Mouse (Mus musculus) MEL (cell line): ENCODE results near the gene Zdhhc17. TPM values are rescaled to one million over a fixed set of nuclear protein-coding genes. Genes with fewer than 3 reads are reported as not detected.

Experiments
- DNase-seq: peaks from one replicate; pipeline ENCODE4 v3.0.0; 2011; ENCODE audit warnings: low read depth, low spot score
- H3K27ac ChIP-seq: 2 replicates; pipeline ENCODE4 v1.5.1; 2012; ENCODE audit warnings: low read depth, mild to moderate bottlenecking, control low read depth, low read length, moderate library complexity; ENCODE audit not compliant: control insufficient read depth
- H3K27me3 ChIP-seq, 2 experiments: fragments of 150-350 bp in 1 of 2; sonication (generic) in 1 of 2; 2 replicates each; pipeline ENCODE4 v1.6.1; 2012; ENCODE audit warnings: low read length in 2 of 2, mild to moderate bottlenecking in 2 of 2, improper control_type of control experiment in 1 of 2, moderate library complexity in 1 of 2; ENCODE audit not compliant: insufficient read depth in 2 of 2, control insufficient read depth in 1 of 2
- H3K36me3 ChIP-seq, 2 experiments: 2 replicates each; pipeline ENCODE4 v1.6.1; 2012 to 2014; ENCODE audit warnings: low read length in 2 of 2, improper control_type of control experiment in 1 of 2, inconsistent platforms in 1 of 2, mild to moderate bottlenecking in 1 of 2; ENCODE audit not compliant: insufficient read depth in 2 of 2, control insufficient read depth in 1 of 2
- H3K4me1 ChIP-seq, 2 experiments: fragments of 150-350 bp in 1 of 2; sonication (generic) in 1 of 2; 2 replicates each; pipeline ENCODE4 v1.6.1; 2012; ENCODE audit warnings: low read length in 2 of 2, improper control_type of control experiment in 1 of 2, mild to moderate bottlenecking in 1 of 2; ENCODE audit not compliant: insufficient read depth in 2 of 2, control insufficient read depth in 1 of 2
- H3K4me3 ChIP-seq, 2 experiments: fragments of 150-350 bp in 1 of 2; sonication (generic) in 1 of 2; 2 replicates each; pipeline ENCODE4 v1.5.1; 2012; ENCODE audit warnings: low read depth in 2 of 2, low read length in 2 of 2, mild to moderate bottlenecking in 2 of 2, moderate library complexity in 2 of 2, control low read depth in 1 of 2, improper control_type of control experiment in 1 of 2; ENCODE audit not compliant: control insufficient read depth in 1 of 2, insufficient read depth in 1 of 2
- H3K79me2 ChIP-seq: 2 replicates; pipeline ENCODE4 v1.6.1; 2012; ENCODE audit warnings: mild to moderate bottlenecking, low read length, moderate library complexity; ENCODE audit not compliant: control insufficient read depth, poor library complexity, insufficient read depth
- H3K9ac ChIP-seq: 2 replicates; pipeline ENCODE4 v1.6.1; 2012; ENCODE audit warnings: low read depth, mild to moderate bottlenecking, control low read depth, low read length, moderate library complexity; ENCODE audit not compliant: control insufficient read depth, poor library complexity, severe bottlenecking
- H3K9me3 ChIP-seq: fragments of 150-350 bp; sonication (generic); replicated peaks from 2 replicates; pipeline ENCODE4 v1.6.1; 2012; ENCODE audit warnings: mild to moderate bottlenecking, low read length, improper control_type of control experiment, moderate library complexity; ENCODE audit not compliant: insufficient read depth
- CHD1 ChIP-seq: IDR thresholded peaks from 2 replicates; pipeline ENCODE4 v1.6.1; 2012; ENCODE audit warnings: low read depth, mild to moderate bottlenecking, inconsistent platforms, low read length, improper control_type of control experiment
- CHD2 ChIP-seq: IDR thresholded peaks from 2 replicates; pipeline ENCODE4 v1.6.1; 2011; ENCODE audit warnings: low read length, improper control_type of control experiment
- CTCF ChIP-seq, 3 experiments: IDR thresholded peaks in 2 of 3; conservative IDR thresholded peaks in 1 of 3; 2 replicates each; pipeline ENCODE4 v1.5.1; 2011 to 2012; ENCODE audit warnings: low read length in 3 of 3, low read depth in 2 of 3, mild to moderate bottlenecking in 2 of 3, improper control_type of control experiment in 1 of 3, inconsistent platforms in 1 of 3, mixed read lengths in 1 of 3, moderate library complexity in 1 of 3; ENCODE audit not compliant: control insufficient read depth in 1 of 3, insufficient read depth in 1 of 3, poor library complexity in 1 of 3, severe bottlenecking in 1 of 3
- E2F4 ChIP-seq: IDR thresholded peaks from 2 replicates; pipeline ENCODE4 v1.6.1; 2011; ENCODE audit warnings: low read depth, low read length, improper control_type of control experiment, borderline replicate concordance
- ELF1 ChIP-seq: IDR thresholded peaks from 2 replicates; pipeline ENCODE4 v1.6.1; 2014; ENCODE audit warnings: low read depth, mild to moderate bottlenecking, inconsistent platforms, low read length, improper control_type of control experiment, moderate library complexity
- EP300 ChIP-seq, 2 experiments: IDR thresholded peaks; 2 replicates each; pipeline ENCODE4 v1.6.1; 2011; ENCODE audit warnings: improper control_type of control experiment in 2 of 2, low read length in 2 of 2, low read depth in 1 of 2, mild to moderate bottlenecking in 1 of 2
- GABPA ChIP-seq: IDR thresholded peaks from 2 replicates; pipeline ENCODE4 v1.6.1; 2012; ENCODE audit warnings: low read depth, mild to moderate bottlenecking, inconsistent platforms, low read length, improper control_type of control experiment, moderate library complexity
- HCFC1 ChIP-seq: IDR thresholded peaks from 2 replicates; pipeline ENCODE4 v1.6.1; 2012; ENCODE audit warnings: low read depth, mild to moderate bottlenecking, inconsistent platforms, low read length, improper control_type of control experiment, moderate library complexity
- KAT2A ChIP-seq: conservative IDR thresholded peaks from 2 replicates; pipeline ENCODE4 v1.6.1; 2012; ENCODE audit warnings: low read depth, low read length, improper control_type of control experiment, inconsistent platforms
- MAX ChIP-seq: IDR thresholded peaks from 2 replicates; pipeline ENCODE4 v1.6.1; 2011; ENCODE audit warnings: low read length, improper control_type of control experiment
- MAZ ChIP-seq: IDR thresholded peaks from 2 replicates; pipeline ENCODE4 v1.6.1; 2012; ENCODE audit warnings: low read depth, mild to moderate bottlenecking, inconsistent platforms, low read length, improper control_type of control experiment
- MYC ChIP-seq: IDR thresholded peaks from 2 replicates; pipeline ENCODE4 v1.6.1; 2011; ENCODE audit warnings: low read depth, mild to moderate bottlenecking, low read length, improper control_type of control experiment, moderate library complexity
- NELFE ChIP-seq: IDR thresholded peaks from 2 replicates; pipeline ENCODE4 v1.6.1; 2011; ENCODE audit warnings: low read depth, low read length, improper control_type of control experiment
- NRF1 ChIP-seq: IDR thresholded peaks from 2 replicates; pipeline ENCODE4 v1.6.1; 2014; ENCODE audit warnings: low read depth, mild to moderate bottlenecking, inconsistent platforms, low read length, improper control_type of control experiment, moderate library complexity; ENCODE audit not compliant: poor library complexity, insufficient read depth, severe bottlenecking
- RAD21 ChIP-seq: IDR thresholded peaks from 2 replicates; pipeline ENCODE4 v1.6.1; 2011; ENCODE audit warnings: mild to moderate bottlenecking, low read depth, low read length, improper control_type of control experiment
- SMC3 ChIP-seq: IDR thresholded peaks from 2 replicates; pipeline ENCODE4 v1.6.1; 2011; ENCODE audit warnings: low read depth, low read length, improper control_type of control experiment
- TAL1 ChIP-seq: IDR thresholded peaks from 2 replicates; pipeline ENCODE4 v1.6.1; 2012; ENCODE audit warnings: mild to moderate bottlenecking, inconsistent platforms, low read length, moderate library complexity, mixed read lengths
- TBP ChIP-seq: IDR thresholded peaks from 2 replicates; pipeline ENCODE4 v1.8.0; 2011; ENCODE audit warnings: low read depth, low read length, improper control_type of control experiment
- TCF12 ChIP-seq: IDR thresholded peaks from 2 replicates; pipeline ENCODE4 v1.6.1; 2014; ENCODE audit warnings: low read depth, mild to moderate bottlenecking, inconsistent platforms, low read length, improper control_type of control experiment, moderate library complexity
- UBTF ChIP-seq: IDR thresholded peaks from 2 replicates; pipeline ENCODE4 v1.6.1; 2012; ENCODE audit warnings: low read depth, mild to moderate bottlenecking, inconsistent platforms, low read length, improper control_type of control experiment, moderate library complexity, borderline replicate concordance; ENCODE audit not compliant: insufficient read depth
- USF1 ChIP-seq: IDR thresholded peaks from 2 replicates; pipeline ENCODE4 v1.6.1; 2014; ENCODE audit warnings: low read depth, mild to moderate bottlenecking, inconsistent platforms, low read length, improper control_type of control experiment, moderate library complexity
- USF2 ChIP-seq, 2 experiments: IDR thresholded peaks; 2 replicates each; pipeline ENCODE4 v1.6.1; 2011 to 2012; ENCODE audit warnings: improper control_type of control experiment in 2 of 2, low read length in 2 of 2, borderline replicate concordance in 1 of 2, inconsistent platforms in 1 of 2, low read depth in 1 of 2, mild to moderate bottlenecking in 1 of 2; ENCODE audit not compliant: insufficient read depth in 1 of 2
- polyA plus RNA-seq, 2 experiments: library from polyadenylated mRNA; stranded (reverse) in 1 of 2; unstranded in 1 of 2; fragments of >175 nt in 1 of 2; fragments of >200 nt in 1 of 2; gene quantifications; 2 replicates each; pipeline versions ENCODE4 v1.2.1 to v1.2.4; 2012; ENCODE audit warnings: low replicate concordance in 2 of 2, low read depth in 1 of 2; ENCODE audit not compliant: insufficient read length in 2 of 2, insufficient read depth in 1 of 2, missing spikeins in 1 of 2
- total RNA-seq: library from RNA; depleted of rRNA; stranded (reverse); fragments of 300-350 nt; gene quantifications from 2 replicates; pipeline ENCODE4 v1.2.3, GENCODE M21; 2012

Zdhhc17 gene
- total and polyA plus RNA-seq, 3 experiments = 14.9 to 16.6 TPM; not detected in 1

DNA sequence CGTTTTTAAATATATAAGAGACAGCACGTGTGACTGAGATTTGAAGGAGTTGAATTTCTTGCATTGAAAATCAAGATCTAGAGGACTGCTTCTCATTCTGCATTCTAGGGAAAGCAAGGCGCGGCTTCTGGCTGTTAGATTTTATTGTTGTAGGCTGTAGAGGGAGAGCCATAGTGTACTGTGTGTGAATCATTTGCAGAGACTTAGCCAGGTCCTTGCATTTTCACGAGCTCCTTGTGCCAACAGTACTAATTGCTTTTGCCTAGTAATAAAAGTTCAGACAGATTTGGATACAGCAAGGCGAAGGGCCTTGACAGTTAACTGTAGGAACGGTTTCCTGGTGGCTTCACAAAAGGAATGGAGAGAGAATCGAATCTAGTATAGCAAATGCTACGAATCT lies 87.3 kb downstream of the Zdhhc17 start:
- Histone ChIP-seq H3K79me2 (no peaks in the 10 kb centered on the region), H3K36me3 (no peaks in the 10 kb centered on the region), H3K4me3 (no peak overlapping the region), H3K27ac (no peak overlapping the region), H3K9me3 (no peaks in the 10 kb centered on the region), H3K9ac (no peak overlapping the region), H3K27me3 (no peaks in the 10 kb centered on the region), H3K4me1 (peaks cover 0 to 3% of the 10 kb centered on the region in 2 experiments; a peak in 1 of 4 replicates)
- no peak for DNase-seq
- TF ChIP-seq RAD21 = no peak
- no peak for TF ChIP-seq MYC
- TF ChIP-seq CHD1 = no peak
- TF ChIP-seq GABPA = no peak
- no peak for TF ChIP-seq CTCF (IDR thresholded peaks at IDR 0.05 in 2 of 3, conservative IDR thresholded peaks at IDR 0.05 in 1 of 3; ENCODE audit: control insufficient read depth in 1 of 3, insufficient read depth in 1 of 3, low read depth in 2 of 3, low read length in 3 of 3, poor library complexity in 1 of 3, severe bottlenecking in 1 of 3)
- TF ChIP-seq NELFE = no peak
- no peak for TF ChIP-seq MAX
- TF ChIP-seq HCFC1 = no peak
- TF ChIP-seq USF1 = no peak
- TF ChIP-seq TCF12 = no peak
- TF ChIP-seq TAL1 = no peak
- TF ChIP-seq TBP = no peak
- TF ChIP-seq ELF1 = no peak
- TF ChIP-seq KAT2A = no peak

DNA sequence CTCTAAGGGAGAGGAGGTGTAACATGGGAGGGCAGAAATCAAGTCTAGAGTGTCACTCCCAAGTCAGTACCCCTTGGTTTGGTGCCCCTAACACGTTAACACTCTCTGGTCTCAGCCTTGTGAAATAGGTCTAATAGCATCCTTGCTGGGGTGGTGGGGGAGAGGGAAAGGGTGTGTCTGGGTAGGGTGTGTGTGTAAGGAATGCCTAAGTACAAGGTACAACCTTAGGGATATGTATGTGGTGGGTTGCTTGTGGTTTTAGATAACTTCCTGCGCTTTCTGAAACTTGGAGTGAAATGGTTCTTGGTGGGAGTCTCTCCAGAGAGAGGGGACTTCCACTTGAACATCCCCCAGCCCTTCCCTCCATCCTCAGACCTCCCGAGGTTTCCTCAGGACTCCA lies 88.0 kb downstream of the Zdhhc17 start:
- Histone ChIP-seq H3K27ac (no peak overlapping the region), H3K4me3 (no peak overlapping the region), H3K36me3 (no peaks in the 10 kb centered on the region)
- no peak for TF ChIP-seq USF1
- no peak for TF ChIP-seq UBTF
- TF ChIP-seq E2F4 = no peak
- no peak for TF ChIP-seq HCFC1
- no peak for TF ChIP-seq MAZ
- no peak for TF ChIP-seq USF2 (IDR thresholded peaks at IDR 0.05; ENCODE audit: borderline replicate concordance in 1 of 2, insufficient read depth in 1 of 2, low read depth in 1 of 2, low read length in 2 of 2)
- TF ChIP-seq MYC = no peak
- TF ChIP-seq SMC3 = no peak
- TF ChIP-seq CHD2 = no peak
- no peak for TF ChIP-seq EP300 (IDR thresholded peaks at IDR 0.05; ENCODE audit: low read depth in 1 of 2, low read length in 2 of 2)
- TF ChIP-seq GABPA = no peak
- no peak for TF ChIP-seq MAX
- no peak for TF ChIP-seq CTCF (IDR thresholded peaks at IDR 0.05 in 2 of 3, conservative IDR thresholded peaks at IDR 0.05 in 1 of 3; ENCODE audit: control insufficient read depth in 1 of 3, insufficient read depth in 1 of 3, low read depth in 2 of 3, low read length in 3 of 3, poor library complexity in 1 of 3, severe bottlenecking in 1 of 3)
- no peak for TF ChIP-seq TAL1
- no peak for TF ChIP-seq NRF1
- no peak for TF ChIP-seq KAT2A
- TF ChIP-seq, all 39 proteins: peak for 0
- Histone ChIP-seq H3K4me1 (peaks cover 0 to 3% of the 10 kb centered on the region in 2 experiments; a peak in 1 of 4 replicates), H3K27me3 (no peaks in the 10 kb centered on the region), H3K9me3 (no peaks in the 10 kb centered on the region), H3K79me2 (no peaks in the 10 kb centered on the region), H3K9ac (no peak overlapping the region)
- no peak for DNase-seq
